Mouse (Mus musculus): ENCODE measurements around the gene Lipc.
A peak's percentile ranks its signal among the peaks of the same experiment; 100 is the strongest.

Lipc gene

DNA sequence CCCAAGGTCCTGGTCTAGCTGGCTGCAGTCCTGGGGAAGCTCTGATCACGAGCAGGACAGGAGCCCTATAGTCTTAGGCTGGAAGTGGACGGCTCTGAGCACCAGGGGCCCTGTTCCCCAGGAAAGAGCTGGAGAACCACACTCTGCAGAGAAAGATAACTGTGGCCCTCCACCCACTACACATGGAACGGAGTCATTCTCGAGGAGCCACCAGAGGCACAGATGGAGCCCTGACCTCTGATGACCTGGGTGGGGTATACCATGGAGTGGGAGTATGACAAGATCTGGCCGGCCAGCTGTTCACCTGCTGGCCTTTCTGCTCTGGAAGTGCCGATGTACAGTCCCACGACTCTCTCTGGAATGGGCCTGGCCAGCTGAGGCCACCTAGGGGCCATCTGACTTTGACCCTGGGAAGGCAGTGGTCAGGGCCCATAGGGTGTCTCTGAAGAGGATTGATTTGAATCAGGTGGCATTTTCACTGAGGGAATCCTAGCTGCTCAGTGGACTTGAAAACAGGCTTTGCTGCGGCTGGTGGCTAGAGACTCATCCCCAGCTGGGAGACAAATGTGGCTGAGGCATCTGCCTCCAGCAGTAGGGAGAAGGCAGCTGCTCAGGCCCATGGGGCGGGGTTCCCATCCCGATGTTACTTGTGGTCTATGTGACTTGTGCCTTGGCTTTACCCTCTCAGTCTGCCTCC lies 37.2 kb downstream of the Lipc start:
- DNase-seq (ENCODE audit: low read depth, low spot score), result no peak

DNA sequence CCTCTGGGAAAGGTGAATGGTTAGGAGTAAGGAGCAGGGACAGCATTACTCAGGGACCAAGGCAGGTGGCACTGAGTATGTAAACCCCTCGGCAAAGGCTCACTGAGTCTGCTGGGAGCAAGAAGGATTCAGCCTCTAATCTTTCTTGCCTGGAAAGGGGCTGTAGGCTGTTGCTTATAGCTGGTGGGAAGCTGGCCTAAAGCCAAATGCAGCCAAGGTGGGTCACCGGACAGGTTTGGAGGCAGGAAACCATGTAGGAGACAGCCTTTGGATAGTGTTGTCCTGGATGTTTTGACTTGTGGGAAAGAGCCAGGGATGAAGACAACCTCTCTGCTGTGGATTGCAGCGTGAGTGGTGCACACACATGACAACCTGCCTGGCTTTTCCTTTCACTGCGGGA lies 40.9 kb downstream of the Lipc start:
- no peak for DNase-seq (ENCODE audit: low read depth, low spot score)

DNA sequence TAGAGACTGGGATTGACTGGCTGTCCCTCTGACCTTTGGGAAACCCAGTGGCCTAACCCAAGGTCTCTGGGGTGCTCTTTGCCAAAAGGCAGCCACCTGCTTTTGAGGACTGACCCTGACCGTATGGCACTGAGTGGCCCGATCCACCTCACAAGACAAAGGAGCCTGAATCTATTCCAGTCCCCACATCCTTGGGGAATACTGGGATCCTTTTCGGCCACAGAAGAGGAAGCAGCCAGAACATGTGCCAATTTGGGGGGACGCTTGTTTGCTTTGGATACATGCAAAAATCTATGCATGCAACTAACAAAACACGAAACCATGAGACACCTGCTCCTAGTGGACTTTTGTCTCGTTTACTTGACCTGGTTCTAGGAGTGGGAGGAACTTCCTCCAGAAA lies 41.7 kb downstream of the Lipc start:
- DNase-seq (ENCODE audit: low read depth, low spot score), result no peak

DNA sequence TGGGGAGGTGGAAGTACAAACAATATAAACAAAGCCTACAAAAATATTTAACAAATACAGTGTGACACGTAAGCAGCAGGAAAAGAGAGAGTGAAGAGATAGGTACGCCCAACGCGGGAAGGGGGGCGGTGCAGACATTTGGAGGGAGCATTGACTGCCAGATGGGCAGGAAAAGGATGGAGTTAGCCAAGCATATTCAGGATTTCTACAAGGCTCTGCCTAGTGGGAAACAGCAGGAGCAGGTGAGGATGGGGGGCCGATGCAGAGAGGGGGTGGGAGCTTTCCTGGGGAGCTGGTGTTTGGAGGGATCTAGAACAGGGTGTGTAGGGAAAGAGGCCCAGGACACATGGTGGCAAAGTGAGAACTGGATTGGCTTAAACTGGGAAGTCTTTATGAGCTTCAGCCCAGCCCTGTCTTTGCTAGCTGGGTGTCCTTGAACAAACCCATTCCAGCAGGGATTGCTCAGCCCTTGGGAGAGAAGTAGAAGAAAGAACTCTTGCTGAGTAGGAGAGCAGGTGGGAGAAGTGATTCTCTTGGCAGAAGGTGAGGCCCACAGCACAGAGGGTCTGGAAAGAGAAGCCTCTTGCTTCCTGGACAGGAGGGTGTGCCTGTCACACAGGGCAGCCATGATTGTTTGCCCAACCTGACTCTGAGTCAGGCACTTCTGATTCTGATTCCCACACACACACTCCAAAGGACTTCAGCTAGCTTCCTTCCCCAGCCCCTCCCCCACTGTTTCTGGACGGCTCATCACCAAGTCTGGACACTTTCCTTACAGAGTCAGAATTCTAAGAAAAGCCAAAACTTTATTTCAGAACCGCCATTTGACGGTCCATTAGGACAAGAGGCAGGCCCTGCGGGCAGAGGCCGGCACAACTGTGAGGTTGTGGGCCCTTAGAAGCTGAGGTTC lies 49.0 kb downstream of the Lipc start:
- no peak for DNase-seq (ENCODE audit: low read depth, low spot score)

DNA sequence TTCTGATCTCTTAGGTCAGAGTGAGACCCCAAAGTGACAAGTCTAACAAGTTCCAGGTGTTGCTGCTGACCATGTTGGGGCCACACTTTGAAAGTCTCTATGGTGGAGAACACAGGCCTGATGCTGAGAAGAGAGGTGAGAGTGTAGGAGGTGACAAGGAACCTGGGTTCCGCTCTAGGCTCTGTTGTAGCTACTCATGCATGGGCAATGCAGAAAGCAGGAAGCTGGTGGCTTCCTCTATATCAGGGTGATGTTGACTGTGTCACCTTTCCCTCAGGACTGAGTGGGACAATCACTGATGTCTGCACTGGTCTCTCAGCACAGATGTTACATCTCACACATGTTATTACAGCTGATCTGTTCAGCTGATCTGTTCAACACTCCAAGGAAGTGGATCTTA lies 57.8 kb downstream of the Lipc start:
- no peak for DNase-seq (ENCODE audit: low read depth, low spot score)

DNA sequence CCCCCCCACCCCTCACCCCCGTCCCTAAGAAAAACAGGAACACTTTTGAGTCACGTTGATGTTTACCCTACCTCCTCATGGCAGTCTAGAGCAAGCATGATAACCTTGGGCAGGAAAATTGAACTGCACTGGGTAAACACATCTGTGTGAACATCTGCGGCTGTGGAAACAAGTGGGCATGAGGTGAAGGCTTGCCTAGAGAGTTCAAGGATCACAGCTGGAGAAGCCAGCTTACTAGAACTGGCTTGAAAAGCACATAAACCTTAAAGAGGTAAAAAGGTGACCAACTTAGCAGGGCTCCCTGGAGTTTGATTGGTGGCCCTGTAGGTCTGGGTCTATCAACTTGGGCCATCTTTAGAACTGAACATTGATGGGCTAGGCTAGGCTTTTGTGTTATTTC lies 58.5 kb downstream of the Lipc start:
- no peak for DNase-seq (ENCODE audit: low read depth, low spot score)

DNA sequence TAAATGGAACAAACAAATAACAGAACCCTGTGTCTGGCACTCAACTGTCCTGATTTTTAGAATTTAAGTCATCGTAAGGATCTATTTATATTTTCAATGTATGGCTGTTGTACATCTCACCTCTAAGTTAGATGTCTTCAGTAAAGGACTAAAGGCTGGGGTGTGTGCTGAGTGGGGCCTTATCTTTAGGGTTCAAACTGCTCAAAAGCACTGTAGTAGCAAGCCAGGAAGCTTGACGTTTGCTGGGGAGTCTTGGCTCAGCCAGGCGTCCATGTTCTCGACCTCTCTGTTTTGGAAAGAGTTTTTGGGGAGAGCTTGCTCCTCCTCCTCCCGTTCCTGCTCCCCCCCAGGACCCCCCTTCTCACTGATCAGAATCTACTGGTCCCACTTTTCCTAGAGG lies 59.4 kb downstream of the Lipc start:
- DNase-seq (ENCODE audit: low read depth, low spot score), result no peak

DNA sequence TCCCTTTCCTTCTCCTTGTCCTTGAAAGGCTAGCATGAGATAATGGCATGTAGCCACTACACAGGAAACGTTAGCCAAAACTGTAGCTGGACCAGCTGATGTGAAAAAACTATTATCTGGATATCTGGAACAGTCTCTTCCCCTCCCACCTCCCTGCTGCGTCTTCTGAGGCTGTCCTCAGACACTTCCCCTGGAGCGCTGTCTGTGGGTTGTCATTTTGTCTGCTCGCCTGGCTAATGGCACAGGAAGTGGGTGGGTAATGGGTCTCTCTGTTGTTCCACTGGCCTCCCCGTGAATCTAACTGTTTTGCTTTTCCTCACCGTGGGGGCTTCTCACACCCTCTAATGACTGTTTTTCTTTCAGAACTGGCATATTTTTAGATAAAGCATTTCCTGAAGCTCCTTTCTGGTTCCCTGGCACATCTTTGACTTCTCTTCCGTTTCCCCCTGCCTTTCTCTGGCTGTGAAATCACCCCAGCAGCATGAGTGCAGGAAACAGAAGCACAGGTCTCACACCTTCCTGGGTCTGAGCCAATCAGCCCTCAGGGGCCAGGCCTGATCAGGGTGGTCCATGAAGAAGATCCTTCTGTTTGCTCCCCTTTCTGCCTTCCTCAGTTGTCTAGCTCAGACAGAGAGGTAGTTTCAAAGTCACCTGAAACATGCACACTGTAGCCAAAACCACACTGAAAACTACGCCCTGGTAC lies 60.4 kb downstream of the Lipc start:
- no peak for DNase-seq (ENCODE audit: low read depth, low spot score)

DNA sequence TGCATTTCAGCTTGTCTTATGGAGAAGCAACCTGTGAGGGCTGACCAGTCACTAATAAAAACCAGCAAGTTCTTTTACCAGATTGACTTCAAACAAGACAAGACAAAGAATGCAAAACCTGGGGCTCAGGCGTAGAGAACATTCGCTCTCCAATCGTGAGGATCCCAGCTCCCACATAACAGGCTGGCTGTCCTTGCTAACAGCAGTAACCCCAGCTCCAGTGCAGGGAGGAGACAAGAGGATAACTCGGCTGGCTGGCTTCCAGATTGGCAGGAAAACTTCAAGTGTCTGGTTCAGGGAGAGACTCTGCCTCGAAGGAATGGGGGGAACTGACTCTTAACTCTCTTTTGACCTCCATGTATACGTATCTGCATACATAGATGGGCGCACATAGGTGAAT lies 61.3 kb downstream of the Lipc start:
- no peak for DNase-seq (ENCODE audit: low read depth, low spot score)

DNA sequence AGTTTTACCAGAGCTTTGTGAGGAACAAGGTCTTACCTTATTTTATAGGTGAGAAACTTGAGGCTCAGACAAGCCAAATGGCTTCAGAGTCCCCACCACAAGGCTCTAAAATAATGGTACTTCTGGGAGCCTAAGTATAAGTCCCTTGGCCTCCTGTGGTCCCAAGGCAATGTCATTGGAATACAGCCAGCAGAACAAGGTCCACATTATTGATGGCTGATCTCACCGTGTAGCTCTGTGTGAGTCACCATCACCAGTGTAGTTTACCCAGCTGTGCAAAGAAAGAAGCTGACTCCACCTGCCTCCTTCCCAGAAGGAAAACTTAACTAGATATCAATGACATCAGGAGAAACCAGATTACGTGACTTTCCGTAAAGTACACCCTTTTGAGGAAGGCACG lies 63.1 kb downstream of the Lipc start:
- peak; percentile 54 for DNase-seq (ENCODE audit: low read depth, low spot score)

DNA sequence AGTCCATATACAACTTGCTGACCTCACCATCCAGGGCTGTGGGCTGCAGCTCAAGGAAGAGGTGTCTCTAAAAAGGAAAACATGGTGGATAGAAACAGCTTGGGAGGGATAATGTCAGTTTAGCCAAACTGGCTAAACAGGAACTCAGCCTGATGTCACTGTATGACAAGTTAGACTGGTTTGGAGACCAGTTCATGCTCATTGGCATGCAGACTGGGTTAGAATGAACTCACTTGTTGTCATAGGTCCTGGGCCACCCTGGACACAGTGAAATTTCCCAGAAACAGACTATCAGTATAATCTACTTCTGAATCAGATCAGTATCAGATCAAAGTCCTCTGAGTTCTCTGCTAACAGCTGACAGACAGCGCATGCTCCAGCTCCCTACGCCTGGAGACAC lies 63.5 kb downstream of the Lipc start:
- DNase-seq (ENCODE audit: low read depth, low spot score), result peak; percentile 6

DNA sequence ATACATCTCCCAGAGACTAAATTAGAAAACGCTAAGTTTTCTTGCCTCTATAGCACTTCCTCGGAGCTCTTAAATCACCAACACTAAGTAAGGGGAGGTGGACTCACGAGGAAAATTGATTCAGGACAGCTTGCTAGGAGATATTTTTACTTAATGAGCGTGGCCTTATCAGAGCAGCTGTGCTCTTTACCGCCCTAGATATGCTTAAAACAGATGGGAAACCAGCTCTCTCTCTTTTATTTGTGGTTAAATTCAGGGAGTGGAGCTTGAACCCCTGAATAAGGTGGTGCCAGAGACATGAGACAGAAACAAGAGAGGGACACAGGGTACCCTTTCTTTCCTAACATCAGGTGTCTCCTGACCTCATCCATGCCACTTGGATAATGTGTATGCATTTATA lies 70.0 kb downstream of the Lipc start:
- DNase-seq (ENCODE audit: low read depth, low spot score), result no peak

DNA sequence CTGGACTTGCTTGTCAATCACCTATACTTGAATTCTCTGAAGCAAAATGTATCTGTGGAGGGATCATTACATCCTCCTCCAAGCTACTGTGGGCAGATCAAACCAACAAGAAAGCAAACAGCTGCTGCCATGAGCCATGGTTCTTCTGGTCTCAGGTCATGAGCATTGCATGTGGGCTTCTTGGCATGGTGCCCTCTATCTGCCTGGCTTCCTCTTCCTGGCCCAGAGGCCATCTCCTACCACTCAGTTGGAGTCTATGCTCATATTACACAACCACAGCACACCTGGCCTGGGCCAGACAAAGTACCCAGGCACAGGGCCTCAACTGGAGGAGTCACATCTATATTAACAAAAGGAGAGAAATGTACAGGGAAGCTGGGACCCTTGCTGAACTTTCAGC lies 73.2 kb downstream of the Lipc start:
- DNase-seq (ENCODE audit: low read depth, low spot score), result no peak

DNA sequence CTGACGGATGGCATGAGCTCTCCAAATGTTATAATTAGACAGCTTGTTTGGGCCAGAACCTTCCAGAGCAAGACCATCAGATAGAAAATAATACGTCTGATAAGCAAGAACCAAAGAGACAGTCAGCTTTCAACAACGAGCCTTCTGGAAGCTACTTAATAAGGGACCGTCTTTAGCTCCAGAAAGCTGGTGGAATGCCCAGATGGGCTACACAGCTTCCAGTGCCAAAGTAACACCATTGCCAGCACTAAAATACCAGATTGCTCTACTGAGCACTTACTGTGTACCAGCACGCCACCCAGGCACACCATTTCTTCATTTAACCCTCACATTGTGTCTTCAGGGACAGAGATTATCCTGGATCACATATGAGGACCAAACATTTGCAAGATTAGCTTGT lies 73.9 kb downstream of the Lipc start:
- no peak for DNase-seq (ENCODE audit: low read depth, low spot score)

DNA sequence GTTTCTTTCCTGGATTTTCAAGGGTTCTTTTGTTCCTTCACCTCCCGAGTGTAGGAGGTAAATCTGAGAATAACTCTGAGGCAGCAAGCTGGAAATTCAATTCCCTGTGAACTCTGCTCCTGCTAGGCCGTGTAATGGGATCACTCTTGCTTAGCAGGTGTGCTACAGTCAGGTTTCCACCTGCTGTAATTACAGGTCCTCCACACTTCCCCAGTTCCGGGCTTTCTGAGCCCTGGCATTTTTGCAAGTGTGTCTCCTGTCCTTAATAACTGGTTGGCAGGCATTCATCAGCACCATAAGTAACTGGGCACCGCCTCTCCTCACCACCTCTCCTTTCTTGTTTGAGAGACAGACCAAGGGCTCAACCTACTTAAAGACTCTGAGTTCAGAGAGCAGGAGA lies 76.5 kb downstream of the Lipc start:
- DNase-seq (ENCODE audit: low read depth, low spot score), result no peak

DNA sequence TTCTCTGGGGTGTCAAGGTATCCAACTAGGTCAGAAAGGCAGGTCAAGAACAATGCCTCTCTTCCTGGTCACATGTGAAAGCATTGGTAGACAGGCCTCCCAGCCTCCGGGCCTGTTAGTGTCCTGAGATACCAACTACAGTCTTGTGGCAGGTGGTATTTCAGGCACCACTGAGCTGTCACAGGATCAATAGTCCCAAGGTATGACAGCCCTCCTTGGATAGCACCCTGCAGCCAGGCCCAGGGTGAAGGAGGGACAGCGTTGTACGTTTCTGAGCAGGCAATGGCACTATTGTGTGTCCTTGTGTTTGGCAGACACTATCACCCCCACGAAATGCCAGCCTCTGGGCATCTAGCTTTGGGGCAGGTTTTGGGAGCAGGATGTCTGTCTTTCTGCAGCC lies 77.0 kb downstream of the Lipc start:
- DNase-seq (ENCODE audit: low read depth, low spot score), result no peak

DNA sequence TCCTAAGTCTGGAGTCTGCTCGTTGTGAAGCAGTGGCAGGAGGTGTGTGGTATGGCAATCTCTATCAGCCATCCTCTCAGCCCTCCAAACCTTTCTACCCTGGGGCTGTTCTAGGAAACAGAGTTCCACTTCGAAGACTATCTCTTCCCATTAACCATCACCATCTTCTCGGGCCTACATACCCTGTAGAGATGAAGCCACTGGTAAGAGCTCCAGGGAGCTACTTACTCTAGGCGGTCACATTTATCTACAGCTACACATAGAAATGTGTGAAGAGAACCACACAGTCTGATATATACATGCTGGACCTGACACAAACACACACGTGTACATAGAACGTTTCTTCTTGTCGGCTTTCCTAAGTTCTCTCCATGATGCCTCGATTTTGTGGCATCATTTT lies 79.4 kb downstream of the Lipc start:
- no peak for DNase-seq (ENCODE audit: low read depth, low spot score)

DNA sequence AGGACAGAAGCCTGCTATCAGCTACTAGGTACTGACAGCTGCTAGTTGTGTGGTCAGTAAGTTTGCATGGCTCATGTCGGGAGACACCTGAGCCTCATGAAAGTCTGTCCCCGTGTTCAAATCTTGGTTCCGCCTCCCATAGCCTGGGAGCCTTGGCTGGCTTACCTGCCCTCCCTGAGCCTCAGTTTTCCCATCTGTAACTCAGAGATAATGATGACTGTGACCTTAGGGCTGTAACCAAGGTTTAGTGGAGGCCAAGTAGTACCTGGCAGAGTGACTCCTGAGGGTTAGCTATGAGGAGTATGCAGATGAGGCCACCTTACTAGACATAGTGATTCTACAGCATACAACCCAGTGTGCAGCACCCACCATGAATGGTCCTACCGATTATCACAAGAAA lies 81.7 kb downstream of the Lipc start:
- no peak for DNase-seq (ENCODE audit: low read depth, low spot score)

DNA sequence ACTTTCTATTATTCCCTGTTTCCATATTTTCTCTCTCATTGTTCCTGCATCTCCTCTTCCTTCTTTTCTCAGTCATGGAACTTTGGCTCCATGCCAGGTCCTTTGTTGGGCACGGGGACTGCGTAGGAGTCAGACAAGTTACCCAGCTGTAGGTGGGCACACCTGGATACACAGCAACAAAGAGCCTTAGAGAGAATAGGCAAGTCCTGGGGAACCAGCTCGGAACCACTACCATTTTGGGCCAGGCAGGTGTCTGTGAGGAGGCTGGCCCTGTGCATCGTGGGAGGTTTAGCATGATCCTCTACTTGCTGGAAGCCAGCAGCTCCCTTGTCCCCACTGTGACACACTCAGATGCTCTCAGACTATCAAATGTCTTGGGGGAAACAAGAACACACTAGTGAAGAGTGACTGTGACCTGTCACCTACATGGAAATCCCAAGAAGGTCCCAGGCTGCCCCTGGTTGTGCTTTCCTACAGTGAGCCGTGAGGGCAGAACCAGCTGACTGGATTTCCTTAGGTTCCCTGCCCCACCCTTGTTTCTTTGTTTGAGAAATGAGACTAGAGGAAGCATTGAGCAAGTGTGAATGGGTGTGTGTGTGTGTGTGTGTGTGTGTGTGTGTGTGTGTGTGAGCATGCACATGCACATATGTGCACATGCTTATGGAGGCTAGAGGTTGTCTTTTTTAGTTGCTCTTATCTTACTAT lies 82.7 kb downstream of the Lipc start:
- DNase-seq (ENCODE audit: low read depth, low spot score), result no peak

DNA sequence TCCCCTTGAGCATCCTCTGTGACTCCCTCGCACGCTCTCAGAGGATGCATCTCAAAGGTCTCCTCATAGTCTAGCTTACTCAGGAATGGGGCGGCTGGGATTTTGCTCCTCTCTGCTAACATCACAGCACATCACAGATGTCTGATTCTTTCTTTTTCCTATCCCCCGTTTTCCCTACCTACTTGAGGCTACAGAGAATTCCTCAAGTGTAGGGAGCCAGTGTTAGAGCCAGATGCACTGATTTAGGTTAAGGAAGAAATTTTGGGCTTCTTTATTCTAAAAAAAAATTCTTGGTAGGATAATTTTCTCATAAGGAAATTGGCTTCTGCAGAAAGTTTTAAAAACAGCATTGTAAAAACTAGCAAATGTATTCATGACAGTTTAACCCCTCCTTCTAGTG lies 84.6 kb downstream of the Lipc start:
- DNase-seq (ENCODE audit: low read depth, low spot score), result no peak

DNA sequence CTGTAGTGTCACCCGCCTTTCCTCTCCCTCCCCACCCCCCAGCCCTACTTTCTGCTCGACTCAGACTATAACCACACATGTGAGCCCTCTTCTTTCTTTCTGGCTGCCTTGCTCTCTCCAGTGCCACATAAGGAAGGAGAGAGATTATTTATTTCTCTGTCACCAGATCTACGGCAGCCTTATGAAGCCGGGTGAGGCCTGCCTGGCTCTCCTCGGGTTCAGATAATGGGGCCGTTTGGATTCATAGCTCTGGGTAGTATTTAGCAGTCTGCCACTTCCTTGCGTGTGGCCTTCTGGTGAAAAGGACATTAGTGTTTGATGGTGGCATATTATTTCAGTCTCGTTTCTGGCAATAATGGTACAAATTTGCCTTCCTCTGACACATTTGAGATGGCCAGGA lies 88.0 kb downstream of the Lipc start:
- no peak for DNase-seq (ENCODE audit: low read depth, low spot score)

DNA sequence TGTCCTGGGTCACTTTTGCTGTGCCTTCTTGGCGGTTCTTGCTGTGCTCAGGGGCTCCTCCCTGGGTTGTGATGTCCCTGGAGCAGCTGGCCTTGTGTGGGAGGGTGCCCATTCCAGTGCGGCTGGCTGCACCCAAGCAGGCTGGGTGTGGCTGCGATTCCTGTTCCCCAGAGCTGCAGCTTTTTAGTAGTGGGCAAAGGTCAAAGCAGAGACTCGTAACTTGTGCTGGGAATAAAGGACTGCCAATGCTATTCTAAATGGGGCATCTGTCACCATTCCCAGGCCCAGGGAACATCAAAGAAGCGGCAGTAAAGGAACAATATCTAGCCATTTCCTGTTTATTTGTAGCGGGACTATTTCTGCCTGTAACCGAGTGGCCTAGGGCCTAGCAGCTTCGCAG lies 88.7 kb downstream of the Lipc start:
- DNase-seq (ENCODE audit: low read depth, low spot score), result no peak

Data from 3T3-L1 (cell line).